Mouse (Mus musculus) ES-E14 (cell line): Measurements from ENCODE around the gene Dcaf8. TPM values are rescaled to one million over a fixed set of nuclear protein-coding genes. Genes with fewer than 3 reads are reported as not detected.

Experiments used
- DNase-seq: peaks from one replicate; pipeline ENCODE4 v3.0.0-alpha.2; 2013; ENCODE audit warnings: low read depth, low spot score
- H3K27ac ChIP-seq: 2 replicates; pipeline ENCODE4 v1.5.1; 2012; ENCODE audit warnings: low read depth, mild to moderate bottlenecking, low read length, moderate library complexity, mixed read lengths; ENCODE audit not compliant: poor library complexity, insufficient read depth, severe bottlenecking
- H3K36me3 ChIP-seq: 2 replicates; pipeline ENCODE4 v1.6.1; 2012; ENCODE audit warnings: mild to moderate bottlenecking, low read length, moderate library complexity, mixed read lengths; ENCODE audit not compliant: control insufficient read depth, poor library complexity, insufficient read depth, severe bottlenecking
- H3K4me1 ChIP-seq, 2 experiments: fragments of 150-350 bp in 1 of 2; sonication (generic) in 1 of 2; 2 replicates each; pipeline ENCODE4 v1.6.1; 2012; ENCODE audit warnings: low read length in 2 of 2, mild to moderate bottlenecking in 1 of 2, mixed read lengths in 1 of 2; ENCODE audit not compliant: control insufficient read depth in 2 of 2, insufficient read depth in 2 of 2, poor library complexity in 1 of 2
- H3K4me3 ChIP-seq, 2 experiments: fragments of 150-350 bp in 1 of 2; sonication (generic) in 1 of 2; 2 replicates each; pipeline ENCODE4 v1.5.1; 2012; ENCODE audit warnings: low read length in 2 of 2, low read depth in 1 of 2, mild to moderate bottlenecking in 1 of 2, mixed read lengths in 1 of 2; ENCODE audit not compliant: insufficient read depth in 1 of 2, poor library complexity in 1 of 2, severe bottlenecking in 1 of 2
- H3K9ac ChIP-seq: 2 replicates; pipeline ENCODE4 v1.6.1; 2012; ENCODE audit warnings: low read depth, mild to moderate bottlenecking, low read length, mixed read lengths; ENCODE audit not compliant: poor library complexity, insufficient read depth, severe bottlenecking
- H3K9me3 ChIP-seq: fragments of 150-350 bp; sonication (generic); 2 replicates; pipeline ENCODE4 v1.6.1; 2012; ENCODE audit warnings: low read depth, mild to moderate bottlenecking, low read length; ENCODE audit not compliant: control insufficient read depth, insufficient read depth
- CHD2 ChIP-seq: IDR thresholded peaks from 2 replicates; pipeline ENCODE4 v1.6.1; 2014; ENCODE audit warnings: mild to moderate bottlenecking, low read depth, low read length, inconsistent platforms
- HCFC1 ChIP-seq: IDR thresholded peaks from 2 replicates; pipeline ENCODE4 v1.6.1; 2012; ENCODE audit warnings: low read length, inconsistent platforms, borderline replicate concordance; ENCODE audit not compliant: insufficient read depth
- MAFK ChIP-seq: IDR thresholded peaks from 2 replicates; pipeline ENCODE4 v1.6.1; 2014; ENCODE audit warnings: mild to moderate bottlenecking, low read depth, low read length, inconsistent platforms; ENCODE audit not compliant: insufficient read depth
- ZC3H11A ChIP-seq: IDR thresholded peaks from 2 replicates; pipeline ENCODE4 v1.6.1; 2012; ENCODE audit warnings: low read depth, mild to moderate bottlenecking, inconsistent platforms, low read length, borderline replicate concordance
- ZNF384 ChIP-seq: IDR thresholded peaks from 2 replicates; pipeline ENCODE4 v1.6.1; 2012; ENCODE audit warnings: low read depth, low read length, inconsistent platforms
- in situ Hi-C, 2 experiments: fragments of 600-800 bp; cut with MboI; formaldehyde crosslinking; loops; one replicate each; pipeline ENCODE4 v1.15.1; 2025; ENCODE audit warnings: low sequenced_read_pairs in 2 of 2, inconsistent platforms in 1 of 2; ENCODE audit not compliant: unreplicated experiment in 2 of 2
- total RNA-seq: library from RNA; depleted of rRNA; stranded (reverse); fragments of 300-350 nt; gene quantifications from 2 replicates; pipeline ENCODE4 v1.2.3, GENCODE M21; 2012

The Dcaf8 gene
- total RNA-seq, 1 experiment, result 58.0 TPM

GRCm38 (mm10) chr1:172169809-172170208, 21.9 kb downstream of the Dcaf8 start:
- Histone ChIP-seq H3K9ac (no peak overlapping the region), H3K4me3 (no peak overlapping the region), H3K9me3 (no peaks in the 10 kb centered on the region), H3K36me3 (peaks cover 20% of the 10 kb centered on the region), H3K27ac (no peak overlapping the region), H3K4me1 (no peaks in the 10 kb centered on the region)
- in situ Hi-C loops, result no loop called here
- TF ChIP-seq ZNF384 (no peak), ZC3H11A (no peak), HCFC1 (no peak), CHD2 (no peak), MAFK (no peak)
- no peak for DNase-seq

- Histone ChIP-seq H3K4me3 (no peak overlapping the region), H3K36me3 (peaks cover 22% of the 10 kb centered on the region)
- in situ Hi-C loops, result no loop called here
Observed at GRCm38 (mm10) chr1:172172381-172172780, 24.5 kb downstream of the Dcaf8 start.

GRCm38 (mm10) chr1:172173181-172173580, 25.3 kb downstream of the Dcaf8 start:
- Histone ChIP-seq H3K4me3 (no peak overlapping the region), H3K4me1 (no peaks in the 10 kb centered on the region), H3K27ac (no peak overlapping the region), H3K9me3 (no peaks in the 10 kb centered on the region), H3K9ac (no peak overlapping the region), H3K36me3 (peaks cover 24% of the 10 kb centered on the region)
- TF ChIP-seq MAFK, result no peak
- no peak for TF ChIP-seq ZNF384
- TF ChIP-seq ZC3H11A, result no peak
- TF ChIP-seq HCFC1, result no peak
- no peak for TF ChIP-seq CHD2
- in situ Hi-C loops, result no loop called here
- no peak for DNase-seq

More at GRCm38 (mm10) chr1:172172381-172172780, 24.5 kb downstream of the Dcaf8 start:
- no peak overlapping the region for H3K9ac ChIP-seq
- no peak for TF ChIP-seq MAFK
- no peak for TF ChIP-seq HCFC1
- no peak for TF ChIP-seq ZC3H11A
- TF ChIP-seq CHD2, result no peak
- TF ChIP-seq ZNF384, result no peak
- no peaks in the 10 kb centered on the region for H3K9me3 ChIP-seq
- H3K4me1 ChIP-seq, result no peaks in the 10 kb centered on the region
- no peak overlapping the region for H3K27ac ChIP-seq
- no peak for DNase-seq

- DNase-seq, result no peak
- no peak overlapping the region for H3K4me3 ChIP-seq
- H3K9ac ChIP-seq, result no peak overlapping the region
- no peaks in the 10 kb centered on the region for H3K9me3 ChIP-seq
- TF ChIP-seq ZC3H11A (no peak), HCFC1 (no peak), MAFK (no peak)
- no peak overlapping the region for H3K27ac ChIP-seq
- H3K36me3 ChIP-seq, result peaks cover 17% of the 10 kb centered on the region
- no peaks in the 10 kb centered on the region for H3K4me1 ChIP-seq
- in situ Hi-C loops, result no loop called here
Observed at GRCm38 (mm10) chr1:172177791-172178190, 29.9 kb downstream of the Dcaf8 start.

- no peak overlapping the region for H3K4me3 ChIP-seq
- no peak overlapping the region for H3K27ac ChIP-seq
- H3K36me3 ChIP-seq, result peaks cover 10% of the 10 kb centered on the region
- H3K9me3 ChIP-seq, result no peaks in the 10 kb centered on the region
- TF ChIP-seq ZNF384 (no peak), ZC3H11A (no peak), MAFK (no peak), CHD2 (no peak), HCFC1 (no peak)
- no peak overlapping the region for H3K9ac ChIP-seq
- in situ Hi-C loops, result no loop called here
- H3K4me1 ChIP-seq, result no peaks in the 10 kb centered on the region
- DNase-seq, result no peak
Observed at GRCm38 (mm10) chr1:172179102-172179501, 31.2 kb downstream of the Dcaf8 start.
